Mouse (Mus musculus) E14TG2a.4 (cell line): ENCODE results near the gene Vdac1.

ENCODE experiments used
- CTCF ChIP-seq: conservative IDR thresholded peaks from 2 replicates; pipeline ENCODE4 v1.5.1; 2014; ENCODE audit warnings: low read length
- NANOG ChIP-seq: IDR thresholded peaks from 2 replicates; pipeline ENCODE4 v1.6.1; 2014; ENCODE audit warnings: borderline replicate concordance, low read length, mixed read lengths
- POU5F1 ChIP-seq: IDR thresholded peaks from 2 replicates; pipeline ENCODE4 v1.6.1; 2014; ENCODE audit warnings: low read length, borderline replicate concordance

- TF ChIP-seq CTCF = no peak
- no peak for TF ChIP-seq NANOG
- TF ChIP-seq POU5F1 = no peak
These were observed 57.7 kb downstream of the Vdac1 start for GRCm38 (mm10) chr11:52418358-52418757.
